Mouse (Mus musculus) midbrain, embryonic 16.5 days (tissue): ENCODE results near the gene Mkrn3. TPM values are rescaled to one million over a fixed set of nuclear protein-coding genes. Genes with fewer than 3 reads are reported as not detected.

Source experiments
- polyA plus RNA-seq: library from polyadenylated mRNA; unstranded; fragments of >200 nt; fragmentation: Nextera tagmentation; extraction: Ambion mirVana; gene quantifications from 2 replicates; pipeline ENCODE4 v1.2.1, GENCODE M21; 2015

Gene Mkrn3
- polyA plus RNA-seq, 1 experiment from 2014 or later = 28.6 TPM

Other genes starting within 250 kb of the Mkrn3 start
- 796 and 800 TPM in 2 replicates for gene Ndn, start 73.6 kb downstream of the Mkrn3 start, polyA plus RNA-seq
- 22.4 and 26.1 TPM in 2 replicates for gene Magel2, start 43.1 kb downstream of the Mkrn3 start, polyA plus RNA-seq
- 7.8 and 10.0 TPM in 2 replicates for gene Peg12, start 44.4 kb upstream of the Mkrn3 start, polyA plus RNA-seq